Mouse (Mus musculus) liver, embryonic 15.5 days (tissue): ENCODE data around the gene Smarce1. TPM values are rescaled to one million over a fixed set of nuclear protein-coding genes. Genes with fewer than 3 reads are reported as not detected.

ENCODE experiments used
- ATAC-seq: fragments of 200-750 bp; cut with Nextera tagmentation; 2 replicates; pipeline ENCODE4 v1.8.0; 2017; ENCODE audit warnings: moderate number of reproducible peaks, mild to moderate bottlenecking, moderate library complexity; ENCODE audit not compliant: insufficient read depth
- H3K27ac ChIP-seq: fragments of 300-500 bp; sonication (generic); replicated peaks from 2 replicates; pipeline ENCODE4 v1.5.1; 2015; ENCODE audit warnings: mild to moderate bottlenecking, inconsistent platforms
- H3K27me3 ChIP-seq: fragments of 300-500 bp; sonication (generic); 2 replicates; pipeline ENCODE4 v1.6.1; 2015; ENCODE audit warnings: mild to moderate bottlenecking, inconsistent platforms
- H3K36me3 ChIP-seq: fragments of 300-500 bp; sonication (generic); replicated peaks from 2 replicates; pipeline ENCODE4 v1.6.1; 2015; ENCODE audit warnings: moderate library complexity, mild to moderate bottlenecking, inconsistent platforms
- H3K4me1 ChIP-seq: fragments of 300-500 bp; sonication (generic); replicated peaks from 2 replicates; pipeline ENCODE4 v1.6.1; 2015; ENCODE audit warnings: inconsistent platforms
- H3K4me2 ChIP-seq: fragments of 300-500 bp; sonication (generic); 2 replicates; pipeline ENCODE4 v1.6.1; 2015; ENCODE audit warnings: moderate library complexity, mild to moderate bottlenecking, inconsistent platforms
- H3K4me3 ChIP-seq: fragments of 300-500 bp; sonication (generic); replicated peaks from 2 replicates; pipeline ENCODE4 v1.5.1; 2015; ENCODE audit warnings: mild to moderate bottlenecking, inconsistent platforms
- H3K9ac ChIP-seq: fragments of 300-500 bp; sonication (generic); 2 replicates; pipeline ENCODE4 v1.6.1; 2015; ENCODE audit warnings: moderate library complexity, mild to moderate bottlenecking, inconsistent platforms
- H3K9me3 ChIP-seq: fragments of 300-500 bp; sonication (generic); replicated peaks from 2 replicates; pipeline ENCODE4 v1.6.1; 2016; ENCODE audit warnings: inconsistent platforms
- WGBS: fragments of 180-500 bp; shearing (Covaris S2); methylation state at CpG from one replicate; pipeline ENCODE4 v1.1.7; 2015; ENCODE audit warnings: mixed read lengths; ENCODE audit not compliant: insufficient replicate concordance; 5-methylcytosine and 5-hydroxymethylcytosine counted together
- polyA plus RNA-seq: library from polyadenylated mRNA; unstranded; fragments of >200 nt; fragmentation: Nextera tagmentation; extraction: Ambion mirVana; gene quantifications from 2 replicates; pipeline ENCODE4 v1.2.1, GENCODE M21; 2015

The Smarce1 gene
- polyA plus RNA-seq, 1 experiment from 2014 or later, result 66.5 TPM

DNA sequence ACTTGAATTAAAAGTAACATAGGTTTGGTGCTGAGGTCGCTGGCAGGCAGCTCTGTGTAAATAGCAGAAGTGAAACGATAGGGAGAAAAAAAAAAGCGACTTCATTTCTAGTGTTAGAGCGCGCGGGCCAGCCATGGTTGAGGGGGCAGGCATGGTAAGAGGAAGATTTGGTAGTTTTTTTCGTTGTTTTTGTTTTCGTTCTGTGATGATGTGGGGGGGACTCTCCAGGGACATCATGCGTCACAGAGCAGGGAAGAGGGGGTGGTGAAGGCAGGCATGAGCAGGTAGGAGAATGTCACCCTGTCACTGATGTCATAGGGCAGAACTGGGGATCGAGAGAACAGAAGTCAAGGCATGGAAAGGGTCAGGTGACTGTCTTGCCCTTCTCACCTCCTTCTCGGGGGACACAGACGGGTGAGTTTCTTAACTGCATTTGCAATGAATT is 62.8 kb downstream of the Smarce1 start:
- H3K27me3 ChIP-seq, result no peaks in the 10 kb centered on the region
- no peak for ATAC-seq
- H3K9me3 ChIP-seq, result no peaks in the 10 kb centered on the region
- H3K4me1 ChIP-seq, result no peaks in the 10 kb centered on the region
- H3K27ac ChIP-seq, result no peak overlapping the region
- H3K36me3 ChIP-seq, result no peaks in the 10 kb centered on the region
- no peak overlapping the region for H3K4me2 ChIP-seq
- 52% methylated on average over 12 of the region's 12 CpGs for WGBS
- H3K4me3 ChIP-seq, result no peak overlapping the region
- H3K9ac ChIP-seq, result no peak overlapping the region

- Histone ChIP-seq H3K4me1 (no peaks in the 10 kb centered on the region), H3K27me3 (no peaks in the 10 kb centered on the region), H3K36me3 (no peaks in the 10 kb centered on the region), H3K4me3 (no peak overlapping the region), H3K27ac (no peak overlapping the region), H3K9me3 (no peaks in the 10 kb centered on the region), H3K4me2 (no peak overlapping the region), H3K9ac (no peak overlapping the region)
- WGBS, result 69% methylated on average over 7 of the region's 7 CpGs
- ATAC-seq, result no peak
Observed at GRCm38 (mm10) chr11:99167576-99167975, 63.2 kb downstream of the Smarce1 start.

DNA sequence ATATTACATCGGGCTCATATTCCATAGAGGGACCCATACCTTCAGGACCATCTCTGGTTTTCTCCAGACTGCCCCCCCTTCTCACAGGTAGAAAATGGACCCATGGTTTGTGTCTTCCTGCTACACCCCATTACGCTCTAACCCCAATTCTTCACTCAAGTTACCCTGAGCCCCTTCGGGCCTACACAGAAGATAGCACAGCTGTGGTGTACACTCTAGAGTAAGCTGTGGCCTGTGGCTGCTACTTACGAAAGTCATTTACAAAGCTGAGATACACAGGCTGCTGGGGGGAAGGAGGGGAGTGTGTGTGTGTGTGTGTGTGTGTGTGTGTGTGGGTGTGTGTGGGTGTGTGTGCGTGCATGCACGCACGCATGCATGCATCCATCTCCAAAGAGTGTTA is 64.6 kb downstream of the Smarce1 start:
- H3K9me3 ChIP-seq, result no peaks in the 10 kb centered on the region
- no peak overlapping the region for H3K27ac ChIP-seq
- no peaks in the 10 kb centered on the region for H3K36me3 ChIP-seq
- 72% methylated on average over 7 of the region's 7 CpGs for WGBS
- no peak overlapping the region for H3K4me3 ChIP-seq
- no peak for ATAC-seq
- no peaks in the 10 kb centered on the region for H3K27me3 ChIP-seq
- no peak overlapping the region for H3K4me2 ChIP-seq
- H3K4me1 ChIP-seq, result no peaks in the 10 kb centered on the region
- no peak overlapping the region for H3K9ac ChIP-seq

DNA sequence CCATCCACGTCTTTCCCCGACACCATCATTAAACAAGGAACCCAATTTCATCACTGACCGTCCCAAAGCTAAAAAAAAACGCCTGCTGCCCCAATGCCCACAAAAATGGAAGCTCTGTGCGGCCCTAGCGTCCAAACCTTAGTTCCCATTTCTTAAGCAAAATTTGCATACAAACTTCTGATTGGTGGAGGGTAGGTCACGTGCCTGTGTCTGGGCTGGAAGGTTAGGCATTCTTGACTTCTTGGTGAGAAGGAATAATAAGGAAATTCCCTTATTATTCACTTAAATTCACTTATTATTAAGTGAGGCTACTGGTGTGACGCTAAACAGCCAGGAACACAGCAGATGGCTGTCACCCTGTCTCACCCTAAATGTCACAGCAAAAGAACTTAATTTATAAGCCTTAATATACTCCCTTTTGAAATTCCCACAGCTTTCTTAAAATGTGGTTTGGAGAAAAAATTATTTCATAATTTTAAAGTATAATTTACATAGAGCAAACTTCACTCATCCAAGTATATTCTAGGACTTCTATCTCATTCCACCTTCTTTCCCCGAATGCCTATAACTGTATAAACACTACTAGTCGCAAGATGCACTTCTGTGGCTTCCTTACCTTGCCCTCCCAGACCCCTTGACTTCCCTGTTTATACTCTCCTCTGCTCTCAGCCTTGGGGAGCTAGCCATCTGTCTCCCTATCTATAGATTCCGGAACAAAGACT is 65.6 kb downstream of the Smarce1 start:
- no peaks in the 10 kb centered on the region for H3K27me3 ChIP-seq
- no peak for ATAC-seq
- no peaks in the 10 kb centered on the region for H3K4me1 ChIP-seq
- no peaks in the 10 kb centered on the region for H3K36me3 ChIP-seq
- H3K9ac ChIP-seq, result no peak overlapping the region
- H3K4me2 ChIP-seq, result no peak overlapping the region
- no peaks in the 10 kb centered on the region for H3K9me3 ChIP-seq
- WGBS, result 36% methylated on average over 11 of the region's 11 CpGs
- no peak overlapping the region for H3K27ac ChIP-seq
- H3K4me3 ChIP-seq, result no peak overlapping the region

DNA sequence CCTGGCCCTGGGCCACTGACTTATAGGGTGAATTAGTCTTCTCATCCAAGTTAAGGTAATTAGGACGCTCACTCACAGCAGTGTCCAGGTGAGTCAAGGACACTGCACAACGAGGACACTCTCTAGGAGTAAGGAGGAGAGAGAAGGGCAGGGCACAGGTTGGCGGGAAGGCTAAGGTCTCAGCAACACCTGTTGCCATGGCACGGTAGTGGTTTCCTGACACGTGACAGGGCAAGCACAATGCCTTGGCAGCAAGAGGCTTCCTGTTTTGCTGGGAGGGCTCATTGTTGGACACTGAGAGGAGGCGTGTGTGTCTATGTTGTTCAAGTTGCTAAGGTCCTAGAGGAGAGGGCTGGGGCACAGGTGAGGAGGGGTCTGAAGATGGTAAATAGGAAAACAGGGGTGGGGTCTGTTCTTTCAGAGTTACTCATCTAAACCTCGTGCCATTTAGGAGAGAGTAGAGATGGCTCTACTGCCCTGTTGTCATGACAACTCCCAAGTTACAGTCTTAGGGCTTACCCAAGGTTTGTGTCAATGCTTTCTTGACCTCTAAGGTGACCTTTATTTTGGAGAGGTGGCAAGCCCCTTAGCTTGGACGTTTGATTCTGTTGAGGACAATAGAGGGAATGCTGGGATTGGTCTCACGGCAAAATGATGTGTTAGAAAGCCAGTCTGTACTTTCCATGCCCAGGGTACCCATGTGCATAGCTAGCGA is 67.7 kb downstream of the Smarce1 start:
- Histone ChIP-seq H3K36me3 (no peaks in the 10 kb centered on the region), H3K9ac (no peak overlapping the region), H3K27ac (no peak overlapping the region), H3K9me3 (no peaks in the 10 kb centered on the region), H3K4me3 (no peak overlapping the region), H3K4me2 (no peak overlapping the region), H3K27me3 (no peaks in the 10 kb centered on the region), H3K4me1 (no peaks in the 10 kb centered on the region)
- ATAC-seq, result no peak
- WGBS, result 43% methylated on average over 10 of the region's 10 CpGs

GRCm38 (mm10) chr11:99161648-99162047 is 69.2 kb downstream of the Smarce1 start:
- Histone ChIP-seq H3K9ac (no peak overlapping the region), H3K4me1 (no peaks in the 10 kb centered on the region), H3K27me3 (no peaks in the 10 kb centered on the region), H3K9me3 (no peaks in the 10 kb centered on the region), H3K36me3 (no peaks in the 10 kb centered on the region), H3K4me3 (no peak overlapping the region), H3K27ac (no peak overlapping the region), H3K4me2 (no peak overlapping the region)
- 30% methylated on average over 5 of the region's 5 CpGs for WGBS
- no peak for ATAC-seq

DNA sequence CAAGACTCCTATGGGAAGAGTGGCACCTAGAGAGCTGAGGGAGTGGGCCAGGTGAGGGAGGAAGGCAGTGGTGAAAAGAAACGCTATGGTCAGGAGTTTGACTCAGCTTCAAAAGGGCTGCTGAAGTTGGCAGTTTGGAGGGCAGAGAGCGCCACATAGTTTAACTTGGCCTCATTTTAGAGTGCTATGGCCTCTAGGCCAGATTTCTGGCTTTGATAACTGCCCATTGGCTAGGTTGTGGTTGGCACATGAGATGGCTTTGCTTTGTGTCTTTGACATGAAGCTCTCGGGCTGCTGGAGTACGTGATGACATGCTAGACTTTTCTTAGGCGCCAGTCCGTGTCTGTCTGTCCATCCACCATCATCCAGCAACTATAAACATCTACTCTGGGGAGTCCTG is 70.6 kb downstream of the Smarce1 start:
- Histone ChIP-seq H3K27ac (no peak overlapping the region), H3K36me3 (no peaks in the 10 kb centered on the region), H3K9ac (no peak overlapping the region), H3K27me3 (no peaks in the 10 kb centered on the region), H3K4me2 (no peak overlapping the region), H3K4me3 (no peak overlapping the region), H3K9me3 (no peaks in the 10 kb centered on the region), H3K4me1 (no peaks in the 10 kb centered on the region)
- whole genome bisulfite sequencing, result 57% methylated on average over 6 of the region's 6 CpGs
- no peak for ATAC-seq

Other genes with a start within 250 kb of the Smarce1 start
- not detected in 2 replicates for gene Gjd3, start 248.0 kb downstream of the Smarce1 start, polyA plus RNA-seq
- gene Top2a, start 206.8 kb downstream of the Smarce1 start, polyA plus RNA-seq, result 182 and 184 TPM in 2 replicates
- 249 and 305 TPM in 2 replicates for gene Igfbp4, start 189.8 kb downstream of the Smarce1 start, polyA plus RNA-seq
- 0.29 and 0.46 TPM in 2 replicates for gene Tns4, start 141.7 kb downstream of the Smarce1 start, polyA plus RNA-seq
- gene Ccr7, start 75.9 kb downstream of the Smarce1 start, polyA plus RNA-seq, result 0.15 and 0.31 TPM in 2 replicates
- gene Krt222, start 13.1 kb upstream of the Smarce1 start, polyA plus RNA-seq, result 0.06 and 0.07 TPM in 2 replicates
- gene Krt24, start 54.2 kb upstream of the Smarce1 start, polyA plus RNA-seq, result not detected in 2 replicates
- not detected in 2 replicates for gene Krt25, start 91.9 kb upstream of the Smarce1 start, polyA plus RNA-seq
- gene Krt26, start 106.9 kb upstream of the Smarce1 start, polyA plus RNA-seq, result not detected in 2 replicates
- not detected in 2 replicates for gene Krt27, start 120.1 kb upstream of the Smarce1 start, polyA plus RNA-seq
- not detected in 2 replicates for gene Krt28, start 143.9 kb upstream of the Smarce1 start, polyA plus RNA-seq
- 2.1 and 3.1 TPM in 2 replicates for gene Krt10, start 158.3 kb upstream of the Smarce1 start, polyA plus RNA-seq
- gene Krt12, start 191.2 kb upstream of the Smarce1 start, polyA plus RNA-seq, result not detected in 2 replicates
- 33.2 and 34.0 TPM in 2 replicates for gene Krt20, start 207.1 kb upstream of the Smarce1 start, polyA plus RNA-seq